Mouse (Mus musculus) forebrain, embryonic 14.5 days (tissue): ENCODE results near the gene 4921524J17Rik. TPM values are rescaled to one million over a fixed set of nuclear protein-coding genes. Genes with fewer than 3 reads are reported as not detected.

Experiments used
- ATAC-seq: fragments of 200-750 bp; cut with Nextera tagmentation; 2 replicates; pipeline ENCODE4 v1.8.0; 2017; ENCODE audit warnings: mild to moderate bottlenecking, moderate library complexity
- DNase-seq: peaks from one replicate; pipeline ENCODE4 v3.0.0-alpha.2; 2015; ENCODE audit warnings: low spot score
- H3K27ac ChIP-seq: fragments of 300-500 bp; sonication (generic); 2 replicates; pipeline ENCODE4 v1.5.1; 2014; ENCODE audit warnings: low read depth, mild to moderate bottlenecking, control low read depth, low read length, moderate library complexity
- H3K27me3 ChIP-seq: fragments of 300-500 bp; sonication (generic); replicated peaks from 2 replicates; pipeline ENCODE4 v1.6.1; 2014; ENCODE audit warnings: low read length, control low read depth, mixed read lengths; ENCODE audit not compliant: control insufficient read depth, insufficient read depth
- H3K36me3 ChIP-seq: fragments of 300-500 bp; sonication (generic); 2 replicates; pipeline ENCODE4 v1.6.1; 2014; ENCODE audit warnings: low read length, control low read depth; ENCODE audit not compliant: control insufficient read depth, insufficient read depth
- H3K4me1 ChIP-seq: fragments of 300-500 bp; sonication (generic); 2 replicates; pipeline ENCODE4 v1.6.1; 2014; ENCODE audit warnings: antibody characterized with exemption, low read length, control low read depth; ENCODE audit not compliant: control insufficient read depth, insufficient read depth
- H3K4me2 ChIP-seq: fragments of 300-500 bp; sonication (generic); 2 replicates; pipeline ENCODE4 v1.6.1; 2014; ENCODE audit warnings: mild to moderate bottlenecking, control low read depth, low read length
- H3K4me3 ChIP-seq: fragments of 300-500 bp; sonication (generic); 2 replicates; pipeline ENCODE4 v1.5.1; 2014; ENCODE audit warnings: low read depth, low read length, control low read depth
- H3K9ac ChIP-seq: fragments of 300-500 bp; sonication (generic); 2 replicates; pipeline ENCODE4 v1.6.1; 2014; ENCODE audit warnings: mild to moderate bottlenecking, low read length, control low read depth, moderate library complexity
- H3K9me3 ChIP-seq: fragments of 300-500 bp; sonication (generic); replicated peaks from 2 replicates; pipeline ENCODE4 v1.6.1; 2016; ENCODE audit warnings: low read length, control low read depth, mixed read lengths; ENCODE audit not compliant: control insufficient read depth
- WGBS: fragments of 180-500 bp; shearing (Covaris S2); extraction: QIAGEN DNeasy Blood & Tissue Kit; methylation state at CpG from one replicate; pipeline ENCODE4 v1.1.7; 2014; 5-methylcytosine and 5-hydroxymethylcytosine counted together
- polyA plus RNA-seq: library from polyadenylated mRNA; unstranded; fragments of >200 nt; fragmentation: Nextera tagmentation; extraction: Ambion mirVana; gene quantifications from 2 replicates; pipeline ENCODE4 v1.2.1, GENCODE M21; 2014

4921524J17Rik gene
- 64.7 and 71.6 TPM in 2 replicates for polyA plus RNA-seq

GRCm38 (mm10) chr8:85432168-85433016 lies at the start of gene 4921524J17Rik:
TSS of gene 4921524J17Rik (minus strand) at chr8:85432833.
- ATAC-seq (peak; percentile 99), DNase-seq (peak; percentile 99)
- Histone ChIP-seq H3K4me2 (peak within 1 kb of the TSS; percentile 55), H3K4me1 (peaks cover 20% of the 10 kb centered on the region), H3K9ac (peak within 1 kb of the TSS; percentile 88), H3K27me3 (no peaks in the 10 kb centered on the region), H3K36me3 (no peaks in the 10 kb centered on the region), H3K27ac (peak within 1 kb of the TSS; percentile 95), H3K4me3 (peak within 1 kb of the TSS; percentile 79), H3K9me3 (no peaks in the 10 kb centered on the region)
- under 1% methylated on average over 78 of the region's 85 CpGs for WGBS

DNA sequence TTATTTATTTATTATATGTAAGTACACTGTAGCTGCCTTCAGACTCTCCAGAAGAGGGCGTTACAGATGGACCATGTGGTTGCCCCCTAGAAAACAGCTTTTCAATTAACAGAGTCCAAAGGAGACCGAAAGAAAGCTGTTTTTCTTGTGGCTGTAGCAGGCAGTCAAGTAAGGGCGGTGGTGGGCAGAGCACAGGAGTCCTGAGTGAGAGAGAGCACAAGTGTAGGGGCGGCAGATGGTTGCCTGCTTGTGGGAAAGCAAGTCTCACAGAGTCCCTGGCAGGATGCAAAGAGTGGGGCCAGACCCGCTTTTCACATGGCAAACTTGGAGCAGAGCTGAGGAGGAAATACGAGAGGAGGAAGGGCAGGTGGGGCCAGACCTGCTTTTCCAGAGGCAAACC lies 49.8 kb upstream of the 4921524J17Rik start:
- H3K27ac ChIP-seq: no peak overlapping the region
- no peaks in the 10 kb centered on the region; the same call in 1 of the 2 replicates for H3K4me1 ChIP-seq
- peak; percentile 42 for DNase-seq
- H3K27me3 ChIP-seq: no peaks in the 10 kb centered on the region
- no peak for ATAC-seq
- no peak overlapping the region for H3K4me2 ChIP-seq
- WGBS: 58% methylated on average over 6 of the region's 6 CpGs
- no peak overlapping the region for H3K9ac ChIP-seq
- no peak overlapping the region for H3K4me3 ChIP-seq
- no peaks in the 10 kb centered on the region for H3K9me3 ChIP-seq
- no peaks in the 10 kb centered on the region for H3K36me3 ChIP-seq

GRCm38 (mm10) chr8:85481900-85482299 lies 49.3 kb upstream of the 4921524J17Rik start:
- Histone ChIP-seq H3K9ac (no peak overlapping the region), H3K4me1 (no peaks in the 10 kb centered on the region; the same call in 1 of the 2 replicates), H3K27me3 (no peaks in the 10 kb centered on the region), H3K36me3 (no peaks in the 10 kb centered on the region), H3K4me3 (no peak overlapping the region), H3K9me3 (no peaks in the 10 kb centered on the region), H3K27ac (no peak overlapping the region), H3K4me2 (0 out of 2 replicates have a peak overlapping the region, but pooled peaks have one; percentile 16)
- WGBS: 32% methylated on average over 10 of the region's 10 CpGs
- ATAC-seq: 0 out of 2 replicates have a peak, but pooled peaks have one; percentile 20
- DNase-seq: peak; percentile 22

DNA sequence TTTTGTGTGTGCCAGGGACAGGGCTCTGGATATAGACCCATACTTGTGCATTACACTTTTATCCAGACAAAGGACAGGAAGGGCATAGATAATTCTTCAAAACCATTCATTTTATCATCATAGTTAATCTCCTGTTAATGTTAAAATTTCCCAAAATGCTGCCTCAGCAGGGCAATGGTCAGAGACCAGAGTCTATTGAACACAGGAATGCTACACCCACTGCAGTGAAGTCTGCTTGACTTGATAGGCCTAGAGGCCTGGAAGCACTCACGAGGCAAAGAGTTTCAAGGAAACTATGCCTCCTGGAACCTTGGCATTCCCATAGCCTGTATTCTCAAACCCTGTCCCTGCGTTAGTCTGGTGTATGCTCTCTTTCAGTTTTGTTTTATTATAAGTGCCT lies 47.1 kb upstream of the 4921524J17Rik start:
- Histone ChIP-seq H3K27me3 (no peaks in the 10 kb centered on the region), H3K4me1 (no peaks in the 10 kb centered on the region; the same call in 1 of the 2 replicates), H3K4me2 (no peak overlapping the region), H3K27ac (no peak overlapping the region), H3K9ac (no peak overlapping the region), H3K9me3 (no peaks in the 10 kb centered on the region), H3K36me3 (no peaks in the 10 kb centered on the region), H3K4me3 (no peak overlapping the region)
- DNase-seq (no peak), ATAC-seq (no peak)
- WGBS: 98% methylated on average over 2 of the region's 2 CpGs

GRCm38 (mm10) chr8:85478397-85478796 lies 45.8 kb upstream of the 4921524J17Rik start:
- Histone ChIP-seq H3K27ac (no peak overlapping the region), H3K27me3 (no peaks in the 10 kb centered on the region), H3K9ac (no peak overlapping the region), H3K4me2 (no peak overlapping the region), H3K36me3 (no peaks in the 10 kb centered on the region), H3K4me1 (no peaks in the 10 kb centered on the region; the same call in 1 of the 2 replicates), H3K9me3 (no peaks in the 10 kb centered on the region), H3K4me3 (no peak overlapping the region)
- no peak for DNase-seq
- no peak for ATAC-seq
- 84% methylated on average over 2 of the region's 2 CpGs for WGBS

DNA sequence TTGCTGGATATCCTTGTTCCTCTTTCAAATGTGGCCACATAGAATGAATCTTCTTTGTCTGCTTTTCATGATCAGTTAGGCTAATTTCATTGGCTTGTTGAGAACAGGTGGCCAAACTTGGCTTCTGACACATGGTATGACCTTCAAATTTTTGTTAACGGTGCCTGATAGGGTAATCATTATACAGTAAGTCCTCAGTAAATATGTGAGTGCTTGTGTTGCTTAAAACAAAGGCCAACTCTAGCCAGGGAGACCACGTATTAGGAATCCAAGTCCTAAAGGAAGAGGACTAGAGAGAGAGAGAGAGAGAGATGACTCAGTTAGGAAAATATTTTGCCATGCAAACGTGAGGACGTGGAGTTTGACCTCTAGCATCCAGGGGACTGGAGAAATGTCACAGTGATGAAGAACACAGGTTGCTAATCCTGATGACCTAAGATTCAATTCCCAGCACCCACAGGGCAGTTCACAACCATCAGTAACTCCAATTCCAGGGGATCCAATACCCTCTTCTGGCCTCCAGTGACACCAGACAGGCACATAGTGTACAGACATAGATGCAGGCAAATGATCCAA lies 44.4 kb upstream of the 4921524J17Rik start:
- H3K9me3 ChIP-seq: no peaks in the 10 kb centered on the region
- ATAC-seq (no peak), DNase-seq (no peak)
- WGBS: 86% methylated on average over 4 of the region's 4 CpGs
- no peaks in the 10 kb centered on the region for H3K36me3 ChIP-seq
- H3K9ac ChIP-seq: no peak overlapping the region
- no peaks in the 10 kb centered on the region for H3K4me1 ChIP-seq
- no peak overlapping the region for H3K4me2 ChIP-seq
- H3K27me3 ChIP-seq: no peaks in the 10 kb centered on the region
- H3K4me3 ChIP-seq: no peak overlapping the region
- no peak overlapping the region for H3K27ac ChIP-seq

DNA sequence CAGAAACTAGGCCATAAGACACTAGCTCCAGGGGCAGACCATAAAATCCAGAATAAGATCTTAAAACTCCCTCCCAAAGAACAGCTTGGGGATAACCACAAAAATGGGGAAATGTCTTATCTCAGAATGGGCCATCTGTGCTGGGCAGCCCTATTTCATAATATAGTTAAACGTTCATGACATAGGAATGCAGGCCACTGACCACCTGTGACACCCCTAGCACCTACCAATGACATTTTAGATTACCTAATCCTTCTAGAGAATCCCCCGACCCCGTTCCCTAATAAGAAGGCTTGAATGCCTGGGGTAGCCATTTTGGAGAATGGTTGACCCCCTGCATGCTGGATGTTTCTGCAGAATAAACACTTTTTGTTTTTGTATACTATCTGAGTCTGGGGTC lies 42.3 kb upstream of the 4921524J17Rik start:
- Histone ChIP-seq H3K4me1 (no peaks in the 10 kb centered on the region), H3K9ac (no peak overlapping the region), H3K27ac (no peak overlapping the region), H3K4me3 (no peak overlapping the region), H3K27me3 (no peaks in the 10 kb centered on the region), H3K4me2 (no peak overlapping the region), H3K9me3 (no peaks in the 10 kb centered on the region), H3K36me3 (no peaks in the 10 kb centered on the region)
- DNase-seq (no peak), ATAC-seq (no peak)
- 86% methylated on average over 3 of the region's 3 CpGs for WGBS

DNA sequence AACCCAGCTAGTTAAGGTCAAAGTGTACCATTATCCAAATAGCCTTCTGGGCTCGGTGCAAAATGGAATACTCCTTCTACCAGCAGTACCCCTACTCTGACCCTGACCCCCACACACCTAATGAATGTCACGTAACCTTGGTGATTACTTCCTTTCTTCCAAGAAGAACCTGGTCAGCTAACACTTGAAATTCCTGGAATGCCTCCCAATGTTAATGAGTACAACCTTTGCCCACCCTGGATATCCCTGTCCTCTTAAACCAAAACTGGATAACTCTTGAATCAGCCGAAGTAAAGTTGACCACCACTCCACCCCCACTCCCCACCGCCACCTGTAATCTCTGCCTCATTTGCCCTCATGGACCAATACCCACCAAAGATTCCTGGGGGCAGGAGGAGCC lies 40.6 kb upstream of the 4921524J17Rik start:
- no peak for ATAC-seq
- Histone ChIP-seq H3K36me3 (no peaks in the 10 kb centered on the region), H3K4me3 (no peak overlapping the region), H3K27me3 (no peaks in the 10 kb centered on the region), H3K4me1 (no peaks in the 10 kb centered on the region), H3K4me2 (no peak overlapping the region), H3K9me3 (no peaks in the 10 kb centered on the region), H3K9ac (no peak overlapping the region), H3K27ac (no peak overlapping the region)
- no peak for DNase-seq
- WGBS: 79% methylated on average over 4 of the region's 4 CpGs

DNA sequence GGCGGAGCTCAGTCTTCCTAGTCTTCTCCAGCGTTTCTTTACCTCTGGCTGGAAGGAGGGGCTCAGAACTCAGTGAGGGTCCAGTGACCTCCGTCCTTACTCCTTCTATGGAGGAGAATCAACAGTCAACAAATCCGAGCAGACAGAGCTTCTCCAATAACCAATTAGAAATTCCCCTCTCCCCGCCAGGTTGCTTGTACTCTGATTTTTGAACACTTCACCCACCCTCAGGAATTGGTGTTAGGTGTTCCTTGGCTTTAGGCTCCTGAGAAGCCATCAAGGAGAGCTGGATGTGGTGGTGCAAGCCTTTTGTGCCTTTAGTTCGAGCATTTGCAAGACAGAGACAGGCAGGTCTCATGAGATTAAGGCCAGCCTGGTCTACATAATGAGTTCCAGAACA lies 40.2 kb upstream of the 4921524J17Rik start:
- Histone ChIP-seq H3K4me1 (no peaks in the 10 kb centered on the region), H3K27ac (no peak overlapping the region), H3K9ac (no peak overlapping the region), H3K36me3 (no peaks in the 10 kb centered on the region), H3K27me3 (no peaks in the 10 kb centered on the region), H3K9me3 (no peaks in the 10 kb centered on the region), H3K4me2 (no peak overlapping the region), H3K4me3 (no peak overlapping the region)
- ATAC-seq: no peak
- DNase-seq: no peak
- 72% methylated on average over 6 of the region's 6 CpGs for WGBS
